16 mouse cellular contexts compared by ENCODE assay signal in genomic region chr12:117561411-117562059, GRCm38 (mm10).
"Had no signal": no experiment of that assay in that cellular context is flagged by ENCODE, and none has a peak within 500 bp of the region (broad histone marks: within the 10 kb centered on the region; RNA-seq: fewer than 3 reads in every experiment).

No protein-coding gene starts in this region.

- H3K27ac ChIP-seq: kidney, postnatal 0 days; limb, embryonic 13.5 days; liver, embryonic 15.5 days; midbrain, embryonic 12.5 days had no signal

- H3K4me3 ChIP-seq: limb, embryonic 13.5 days; liver, embryonic 15.5 days; midbrain, embryonic 12.5 days had no signal

- H3K36me3 ChIP-seq: limb, embryonic 13.5 days; liver, embryonic 15.5 days; midbrain, embryonic 12.5 days had no signal

- H3K27me3 ChIP-seq: limb, embryonic 13.5 days; midbrain, embryonic 12.5 days had no signal

- H3K4me1 ChIP-seq: liver, embryonic 15.5 days; midbrain, embryonic 12.5 days had no signal

- DNase-seq: kidney, adult 11 months; kidney, adult 9 months; kidney, postnatal 36 days; layer of hippocampus, postnatal 36 days; left cerebral cortex, postnatal 4 days; lung, adult 2 months; lung, postnatal 36 days; right cerebral cortex, adult 18-20 months; spleen, adult 18-20 months; thymus, postnatal 4 days had no signal

- H3K9me3 ChIP-seq: limb, embryonic 13.5 days; liver, embryonic 15.5 days; midbrain, embryonic 12.5 days had no signal

- ATAC-seq: lung, postnatal 0 days; midbrain, embryonic 16.5 days had no signal
